Mouse (Mus musculus) myocyte (in vitro differentiated cells): ENCODE results near the gene Sepsecs.

ENCODE experiments used
- MYOG ChIP-seq, 3 experiments: IDR thresholded peaks; one replicate each; pipeline ENCODE4 v1.6.1; 2011; ENCODE audit warnings: control low read depth in 2 of 3, low read depth in 2 of 3, mild to moderate bottlenecking in 2 of 3; ENCODE audit not compliant: insufficient read length in 2 of 3, control insufficient read depth in 1 of 3, insufficient read depth in 1 of 3
- POLR2AphosphoS2 ChIP-seq: IDR thresholded peaks from one replicate; pipeline ENCODE4 v1.6.1; 2011; ENCODE audit warnings: low read depth, control low read depth; ENCODE audit not compliant: insufficient read length
- SRF ChIP-seq: IDR thresholded peaks from one replicate; pipeline ENCODE4 v1.6.1; 2011; ENCODE audit warnings: low read depth; ENCODE audit not compliant: control insufficient read depth, insufficient read length
- TCF12 ChIP-seq: IDR thresholded peaks from one replicate; pipeline ENCODE4 v1.6.1; 2011; ENCODE audit warnings: mild to moderate bottlenecking, control low read depth; ENCODE audit not compliant: poor library complexity, insufficient read depth, severe bottlenecking

GRCm38 (mm10) chr5:52677126-52677525 is 7.6 kb upstream of the Sepsecs start:
- TF ChIP-seq MYOG (IDR thresholded peaks at IDR 0.05; ENCODE audit: control insufficient read depth in 1 of 3, insufficient read depth in 1 of 3, insufficient read length in 2 of 3, low read depth in 2 of 3) (no peak), TCF12 (no peak), SRF (no peak), POLR2AphosphoS2 (no peak)
